Mouse (Mus musculus) thymus, postnatal 25 days (tissue): ENCODE results near the gene Stat4.

Source experiments
- DNase-seq: peaks from one replicate; pipeline ENCODE4 v3.0.0; 2022

Gene Stat4

GRCm38 (mm10) chr1:51986848-51987247 is at the start of gene Stat4:
Stat4 (plus strand) TSS chr1:51987148.
- DNase-seq, result no peak

GRCm38 (mm10) chr1:51938357-51938756 is 48.6 kb upstream of the Stat4 start:
- DNase-seq, result no peak

GRCm38 (mm10) chr1:51944755-51945154 is 42.2 kb upstream of the Stat4 start:
- peak; percentile 8 for DNase-seq

GRCm38 (mm10) chr1:51947116-51947515 is 39.8 kb upstream of the Stat4 start:
- DNase-seq, result no peak

- DNase-seq, result no peak
These were observed 22.3 kb upstream of the Stat4 start for GRCm38 (mm10) chr1:51964647-51965046.

GRCm38 (mm10) chr1:51968994-51969393 is 18.0 kb upstream of the Stat4 start:
- no peak for DNase-seq

GRCm38 (mm10) chr1:51970182-51970581 is 16.8 kb upstream of the Stat4 start:
- no peak for DNase-seq

DNA sequence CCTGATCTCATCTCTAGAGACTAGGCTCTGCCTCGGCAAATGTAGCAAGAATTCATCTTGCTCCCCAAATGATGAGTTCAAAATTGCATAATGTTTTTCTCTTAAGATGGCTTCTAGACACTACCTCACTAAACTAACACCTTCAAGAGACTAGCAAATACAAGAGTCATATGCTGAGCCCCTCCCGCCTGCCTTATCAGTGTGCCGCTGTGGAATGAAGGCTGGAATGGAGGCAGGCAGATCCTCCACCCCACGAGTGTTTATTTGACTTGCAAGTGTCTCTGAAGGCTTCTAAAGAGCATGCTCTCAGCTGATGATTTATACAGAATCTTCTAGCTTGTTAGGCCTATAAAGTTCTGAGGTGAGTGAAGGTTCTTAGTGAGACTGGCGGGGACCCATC is 11.4 kb upstream of the Stat4 start:
- no peak for DNase-seq

GRCm38 (mm10) chr1:51979048-51979447 is 7.9 kb upstream of the Stat4 start:
- DNase-seq, result no peak

GRCm38 (mm10) chr1:51991983-51992609 is 5.1 kb downstream of the Stat4 start:
- no peak for DNase-seq

- no peak for DNase-seq
These were observed 9.1 kb downstream of the Stat4 start for GRCm38 (mm10) chr1:51996056-51996455.

DNA sequence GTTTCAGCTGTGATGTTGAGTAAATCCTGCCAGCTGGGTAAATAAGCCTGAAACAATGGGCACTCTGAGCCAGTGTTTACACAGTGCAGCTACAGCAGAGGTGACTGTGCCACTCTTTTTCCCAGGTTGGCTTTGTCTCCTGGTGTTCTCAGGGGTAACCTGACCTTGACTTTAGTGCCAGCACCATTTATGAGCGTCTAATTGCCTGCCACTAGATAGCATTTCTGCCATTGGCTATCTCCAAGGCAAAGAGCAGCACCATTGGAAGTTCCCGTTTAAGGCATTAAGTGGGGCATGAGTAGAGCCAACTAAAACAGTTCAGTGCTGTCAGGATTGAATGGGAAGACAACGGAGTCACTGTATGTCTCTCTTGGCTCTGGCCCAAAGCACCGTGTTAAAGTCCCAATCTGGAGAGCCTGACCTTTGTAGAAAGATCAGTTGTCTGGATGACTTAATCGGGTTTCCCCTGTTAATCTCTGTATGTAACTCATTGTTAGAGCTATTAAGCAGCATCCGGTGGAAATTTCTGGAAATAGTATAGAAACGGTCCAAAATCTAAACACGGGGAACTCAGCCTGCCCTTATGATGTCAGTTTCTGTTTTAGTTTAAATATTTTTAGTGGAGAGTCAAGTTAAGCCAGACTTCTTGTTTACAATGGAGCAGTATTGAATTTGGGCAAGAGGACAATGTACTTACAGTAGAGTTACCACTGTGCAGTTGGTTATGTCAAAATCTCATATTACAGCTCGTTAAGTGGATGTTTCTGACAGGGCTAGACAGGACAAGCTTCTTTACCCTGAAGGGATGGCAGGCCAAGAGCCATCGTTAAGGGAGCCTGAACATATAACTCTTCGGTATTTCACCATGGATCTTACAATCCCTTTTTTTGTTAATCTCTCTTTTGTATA is 10.1 kb downstream of the Stat4 start:
- DNase-seq, result no peak

DNA sequence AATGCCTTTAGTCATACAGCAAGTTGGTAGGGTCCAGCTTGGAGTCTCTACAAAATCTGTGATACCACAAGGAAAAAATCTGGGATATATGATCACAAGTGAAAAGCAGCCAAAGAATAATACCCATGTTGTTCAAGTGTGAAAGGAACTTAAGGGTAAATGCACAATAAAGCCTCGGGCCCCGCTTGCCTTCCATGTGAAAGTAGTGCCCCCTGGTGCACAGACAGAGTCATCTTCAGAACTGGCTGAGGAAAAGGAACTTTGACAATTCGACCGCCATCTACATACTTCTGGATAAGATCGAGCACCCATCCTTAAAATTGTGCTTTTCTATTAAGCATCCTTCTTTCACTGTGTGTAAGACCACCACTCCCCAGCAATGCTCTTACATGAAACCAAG is 11.6 kb downstream of the Stat4 start:
- peak; percentile 46 for DNase-seq

DNA sequence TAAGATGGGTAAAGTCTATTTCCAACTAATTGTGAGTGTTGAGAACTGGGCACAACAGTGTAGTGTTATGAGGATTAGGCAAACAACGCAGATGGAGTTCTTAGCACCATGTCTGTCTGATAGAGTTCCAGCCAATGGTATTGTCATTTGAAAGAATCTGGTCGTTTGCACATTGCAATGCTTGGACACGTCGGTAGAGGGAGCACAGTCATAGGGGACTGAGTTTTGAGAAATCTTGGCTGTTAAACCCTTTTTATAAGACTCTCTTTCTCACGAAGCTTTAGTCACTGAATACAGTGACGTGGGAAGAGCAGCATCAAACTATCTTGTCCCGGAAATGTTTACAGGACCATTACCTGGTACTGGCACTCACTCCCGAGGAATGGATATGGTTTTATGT is 17.1 kb downstream of the Stat4 start:
- peak; percentile 85 for DNase-seq

DNA sequence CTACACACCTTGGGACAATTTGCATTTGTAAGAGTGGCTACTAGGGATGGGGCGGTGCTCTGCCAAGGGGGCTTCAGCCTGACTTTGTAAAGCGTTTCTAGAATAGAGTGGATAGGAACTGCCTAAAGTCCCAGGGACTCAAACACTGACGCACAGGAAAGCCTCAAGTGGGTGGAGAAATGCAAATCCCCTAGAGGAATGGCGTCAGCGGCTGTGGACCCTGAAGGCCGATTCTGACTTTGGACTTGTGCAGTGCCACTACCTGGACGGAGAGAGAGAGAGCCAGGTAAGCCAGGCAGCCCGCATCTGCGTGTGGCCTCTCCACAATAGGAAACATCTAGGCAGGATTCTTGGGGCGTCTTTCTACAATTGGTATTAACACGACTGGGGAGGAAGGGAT is 21.5 kb downstream of the Stat4 start:
- peak; percentile 54 for DNase-seq

DNA sequence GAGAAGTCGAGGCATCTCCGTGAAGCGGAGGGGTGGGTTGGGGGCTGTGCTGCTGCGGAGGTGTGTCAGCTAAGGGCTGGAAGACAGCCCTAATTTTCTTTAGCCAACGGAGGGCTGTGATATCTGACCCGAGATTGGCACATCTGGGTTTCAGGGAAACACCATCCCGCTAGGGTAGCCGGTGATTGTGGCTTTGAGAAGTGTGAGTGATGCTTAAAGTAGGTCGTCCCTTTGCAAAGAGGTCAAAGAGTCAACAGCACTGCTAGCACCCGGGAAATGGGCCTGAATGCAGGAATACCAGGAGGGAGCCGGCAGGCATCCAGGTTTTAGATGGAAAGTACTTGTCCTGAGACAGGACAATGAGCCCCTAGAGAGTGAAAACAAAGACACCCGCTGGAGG is 22.0 kb downstream of the Stat4 start:
- DNase-seq, result peak; percentile 37

DNA sequence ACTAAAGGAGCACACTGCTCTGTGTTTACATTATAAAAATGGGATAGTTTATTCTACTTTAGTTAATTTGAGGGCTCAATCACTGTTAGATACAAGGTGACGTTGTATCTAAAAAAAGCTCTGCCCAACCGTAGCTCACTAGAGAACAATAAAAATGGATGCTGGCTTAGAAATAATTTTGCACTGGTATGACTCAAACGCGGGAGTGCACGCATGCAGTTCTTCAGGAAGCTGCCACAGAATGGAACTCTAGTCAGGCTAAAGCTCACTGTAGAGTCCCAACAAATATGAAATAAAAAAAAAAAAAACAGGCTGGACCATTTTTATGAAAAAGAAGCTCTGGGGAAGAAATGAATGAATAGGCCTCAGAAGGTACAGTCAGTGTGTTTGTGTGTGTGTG is 23.8 kb downstream of the Stat4 start:
- DNase-seq, result no peak

DNA sequence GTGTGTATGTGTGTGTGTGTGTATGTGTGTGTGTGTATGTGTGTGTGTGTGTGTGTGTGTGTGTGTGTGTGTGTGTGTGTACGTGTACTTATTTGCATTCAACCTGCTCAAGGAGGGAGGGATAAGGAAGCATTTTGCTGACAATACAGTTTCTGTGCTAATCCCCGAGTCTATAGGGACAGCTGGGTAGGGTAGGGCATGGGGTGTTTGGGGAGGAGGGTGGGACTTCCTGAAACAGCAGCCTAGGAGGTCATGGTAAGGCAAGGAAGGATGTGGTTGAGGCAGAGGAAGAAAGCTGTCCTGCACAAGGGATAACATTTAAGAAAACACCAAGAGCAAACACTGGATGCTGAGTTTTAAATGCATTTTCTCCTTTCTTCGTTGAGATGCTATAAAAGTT is 24.3 kb downstream of the Stat4 start:
- DNase-seq, result peak; percentile 58

DNA sequence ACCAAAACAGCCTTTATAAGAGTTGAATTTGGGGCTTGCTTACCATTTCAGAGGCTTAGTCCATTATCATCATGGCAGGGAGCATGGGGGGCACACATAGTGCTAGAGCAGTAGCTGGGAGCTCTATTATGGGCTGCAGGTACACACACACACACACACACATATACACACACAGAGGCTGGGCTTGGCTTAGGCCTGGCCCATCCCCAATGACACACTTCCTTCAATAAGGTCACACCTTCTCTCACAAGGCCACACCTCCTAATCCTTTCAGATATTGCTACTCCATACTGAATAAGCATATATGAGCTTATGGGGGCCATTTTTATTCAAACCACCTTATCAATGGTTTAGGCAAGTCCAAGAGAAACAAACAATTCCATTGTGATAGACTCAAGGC is 25.3 kb downstream of the Stat4 start:
- no peak for DNase-seq

DNA sequence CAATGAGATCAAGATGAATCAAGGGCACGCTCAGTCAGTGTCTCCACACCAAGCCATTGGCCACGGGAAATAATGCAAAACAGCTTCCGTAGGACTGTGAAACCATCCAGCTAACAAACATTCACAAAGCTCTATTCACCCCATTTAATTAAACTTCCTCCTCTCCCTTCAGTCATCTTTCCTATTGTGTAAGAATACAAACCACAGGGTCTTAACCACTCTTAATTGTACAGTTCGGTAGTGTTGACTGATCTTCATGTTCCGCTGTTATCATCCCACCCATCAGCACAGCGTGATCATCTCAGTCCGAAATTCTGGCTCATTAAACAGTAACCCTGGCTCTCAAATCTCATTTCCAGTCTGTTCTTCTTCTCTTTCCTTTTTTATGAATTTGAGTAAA is 25.8 kb downstream of the Stat4 start:
- DNase-seq, result no peak

- DNase-seq, result peak; percentile 61
These were observed 32.7 kb downstream of the Stat4 start for GRCm38 (mm10) chr1:52019621-52020020.

GRCm38 (mm10) chr1:52021936-52022725 is 35.2 kb downstream of the Stat4 start:
- DNase-seq, result no peak

DNA sequence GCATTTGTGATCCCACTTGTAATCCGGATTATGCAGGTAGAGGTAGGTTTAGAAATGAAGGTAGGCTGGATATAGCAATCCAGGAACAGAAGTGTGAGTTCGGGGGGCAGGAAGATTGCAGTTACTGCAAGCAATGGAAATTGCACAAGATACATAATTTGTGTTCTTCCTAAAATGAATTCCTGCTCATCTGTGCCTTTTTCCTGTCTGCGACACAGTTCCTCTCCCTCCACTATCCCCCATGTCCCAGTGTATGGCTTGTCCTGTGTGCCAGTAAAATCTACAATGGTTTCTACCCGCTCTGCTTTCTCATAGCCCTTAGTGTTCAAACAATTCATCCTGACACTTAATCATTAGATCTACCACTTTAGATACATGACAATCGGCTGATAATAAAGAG is 41.7 kb downstream of the Stat4 start:
- no peak for DNase-seq
